Mouse (Mus musculus) duodenum, adult 2 months (tissue): ENCODE measurements around the gene Adipoq. TPM values are rescaled to one million over a fixed set of nuclear protein-coding genes. Genes with fewer than 3 reads are reported as not detected.

Source experiments
- polyA plus RNA-seq: library from polyadenylated mRNA; depleted of rRNA; stranded (reverse); fragments of >200 nt; gene quantifications from 2 replicates; pipeline ENCODE4 v1.2.3, GENCODE M21; 2012; ENCODE audit warnings: low replicate concordance; rRNA removed

Adipoq gene
- 0.85 and 13.0 TPM in 2 replicates for polyA plus RNA-seq

DNA sequence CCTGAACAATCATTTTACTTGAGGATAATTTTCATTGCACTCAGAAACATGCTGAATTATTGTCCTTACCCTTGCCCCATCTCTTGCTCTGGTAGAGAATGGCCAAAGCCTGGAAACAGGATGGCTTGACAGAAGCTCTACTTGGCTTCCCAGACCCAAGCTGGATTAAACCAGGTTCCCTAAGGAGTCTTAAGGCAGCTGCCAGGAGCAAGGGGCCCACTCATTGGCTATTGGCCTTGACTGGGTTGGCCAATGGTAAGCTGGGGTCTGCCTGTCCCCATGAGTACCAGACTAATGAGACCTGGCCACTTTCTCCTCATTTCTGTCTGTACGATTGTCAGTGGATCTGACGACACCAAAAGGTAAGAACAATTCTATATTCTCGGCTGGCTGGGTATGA lies at the start of gene Adipoq:
Gene Adipoq (plus strand): TSS at position 257 of the 400 bp plus-strand sequence.

DNA sequence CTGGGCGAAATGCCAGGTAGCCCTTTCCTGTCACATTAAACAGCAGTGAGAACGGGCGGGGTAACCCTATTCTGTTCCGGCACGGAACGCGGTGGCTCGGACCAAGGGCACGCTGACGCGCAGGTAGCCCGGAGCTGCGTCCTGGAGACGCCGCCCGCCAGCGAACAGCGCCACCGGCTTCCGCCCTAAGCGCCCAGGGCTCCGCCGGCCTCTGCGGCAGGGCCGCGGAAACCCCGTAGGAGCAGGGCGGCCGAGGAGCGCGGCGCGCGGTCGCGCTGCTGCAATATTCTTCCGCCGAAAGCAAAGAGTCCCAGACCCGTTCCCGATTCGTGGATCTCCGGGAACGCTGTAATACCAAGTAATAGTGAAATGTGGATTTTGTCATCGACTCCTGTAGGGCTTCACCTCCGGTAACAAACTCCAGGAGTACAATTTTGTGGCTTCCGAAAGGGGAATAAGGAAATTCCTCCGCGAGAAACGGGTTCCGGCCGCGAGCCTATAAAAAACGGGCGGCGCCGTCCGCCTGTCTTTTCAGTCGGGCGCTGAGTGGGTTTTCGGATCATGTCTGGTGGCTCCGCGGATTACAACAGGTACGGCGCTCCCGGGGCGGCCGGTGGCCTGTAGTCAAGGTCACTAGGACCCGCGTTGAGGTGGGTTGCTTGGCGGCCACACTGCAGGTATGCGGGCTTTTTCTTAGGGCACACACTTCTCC lies 38.9 kb upstream of the Adipoq start, which contains the start of gene Eif4a2:
Gene Eif4a2 (plus strand): TSS at position 214 of the 712 bp plus-strand sequence.

DNA sequence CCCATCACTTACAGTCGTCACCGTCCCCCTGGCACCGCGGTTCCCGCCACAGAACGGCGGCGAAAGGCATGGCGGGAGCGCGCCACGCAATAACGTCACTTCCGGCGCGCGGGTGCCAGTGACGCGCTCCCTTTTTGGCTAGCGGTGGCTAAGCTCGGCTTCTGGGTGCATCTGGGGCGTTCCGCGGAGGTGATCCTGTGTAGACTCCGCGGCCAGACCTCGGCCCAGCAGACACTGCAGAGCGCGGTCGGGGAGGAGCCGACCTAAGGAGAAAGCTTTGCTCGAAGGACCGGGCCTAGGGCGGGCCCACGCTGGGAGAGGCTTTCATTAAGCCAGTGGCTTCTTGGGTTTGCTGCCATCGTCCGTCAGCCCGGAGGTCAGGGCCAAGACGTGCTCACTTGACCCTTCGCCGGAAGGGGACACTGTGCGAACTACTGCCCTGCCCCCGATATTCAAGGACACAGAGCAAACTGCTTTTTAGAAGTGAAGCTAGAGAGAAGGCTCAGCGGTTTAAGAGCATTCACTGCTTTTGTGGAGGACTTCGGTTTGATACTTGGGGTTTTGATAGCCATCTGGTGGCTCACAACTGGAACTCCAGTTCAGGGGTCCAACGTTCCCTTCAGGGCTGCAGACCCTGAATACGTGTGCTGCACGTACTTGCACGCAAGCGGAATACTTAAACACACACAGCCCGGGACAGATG lies 18.5 kb upstream of the Adipoq start, which contains the start of gene Rfc4:
Gene Rfc4 (minus strand): TSS at position 65 of the 703 bp plus-strand sequence.

Other genes with a start within 250 kb of the Adipoq start
- 0.30 and 0.38 TPM in 2 replicates for gene Fetub, start 228.2 kb upstream of the Adipoq start, polyA plus RNA-seq
- not detected in 2 replicates for gene Hrg, start 195.5 kb upstream of the Adipoq start, polyA plus RNA-seq
- not detected in 2 replicates for gene Kng2, start 117.1 kb upstream of the Adipoq start, polyA plus RNA-seq
- gene Kng1, start 88.7 kb upstream of the Adipoq start, polyA plus RNA-seq, result not detected in 2 replicates
- gene Eif4a2, start 39.1 kb upstream of the Adipoq start, polyA plus RNA-seq, result 9.5 and 10.5 TPM in 2 replicates
- gene Rfc4, start 18.8 kb upstream of the Adipoq start, polyA plus RNA-seq, result 0.47 TPM in 1 of 2 replicates, not detected in the other
- gene St6gal1, start 78.2 kb downstream of the Adipoq start, polyA plus RNA-seq, result 3.3 and 3.8 TPM in 2 replicates